ENCODE assay signal across 13 mouse cellular contexts in genomic region chr16:88211852-88212251, GRCm38 (mm10).
DNase-seq lines count a peak whose midpoint lies in the region; ATAC-seq and TF ChIP-seq lines count a peak whose summit lies in the region.
"Had no signal": no experiment of that assay in that cellular context is flagged by ENCODE, and none has a peak within 500 bp of the region (broad histone marks: within the 10 kb centered on the region; RNA-seq: fewer than 3 reads in every experiment).

No protein-coding gene starts in this region.

- peak; percentile 10 for DNase-seq in adrenal gland, postnatal 10 days
- no peak for DNase-seq in adrenal gland, postnatal 4 days (ENCODE audit: low spot score in 2 of 2)
- no peak for DNase-seq in kidney, postnatal 0 days (ENCODE audit: low spot score)
- DNase-seq in right cerebral cortex, postnatal 14 days: peak; percentile 19
- DNase-seq in right cerebral cortex, postnatal 36 days (ENCODE audit: low spot score in 2 of 2): no peak
- peak; percentile 70 for DNase-seq in thymus, postnatal 25 days
- DNase-seq: cerebellum, adult 2 months; heart, adult 18-20 months; heart, postnatal 14 days had no signal

- H3K36me3 ChIP-seq in kidney, postnatal 0 days (ENCODE audit: insufficient read depth, low read length): no peaks in the 10 kb centered on the region
- H3K36me3 ChIP-seq in kidney, embryonic 16.5 days (ENCODE audit: insufficient read depth, low read length): no peaks in the 10 kb centered on the region
- H3K36me3 ChIP-seq in midbrain, embryonic 16.5 days (ENCODE audit: control insufficient read depth, insufficient read depth, low read length): no peaks in the 10 kb centered on the region
- H3K36me3 ChIP-seq: limb, embryonic 13.5 days; midbrain, embryonic 13.5 days had no signal

- no peak for ATAC-seq in kidney, postnatal 0 days (replicated peaks; ENCODE audit: low FRiP score, low read depth)
- ATAC-seq in kidney, embryonic 16.5 days (ENCODE audit: low FRiP score, low TSS enrichment): no peak
- ATAC-seq in midbrain, embryonic 16.5 days: no peak
- ATAC-seq: midbrain, embryonic 13.5 days had no signal

- 62% methylated on average over 8 of the region's 8 CpGs for WGBS in kidney, postnatal 0 days
- WGBS in kidney, embryonic 16.5 days: 59% methylated on average over 8 of the region's 8 CpGs
- WGBS in midbrain, embryonic 16.5 days: 60% methylated on average over 8 of the region's 8 CpGs

- no peaks in the 10 kb centered on the region for H3K4me1 ChIP-seq in kidney, postnatal 0 days (replicated peaks; ENCODE audit: insufficient read depth, low read length)
- H3K4me1 ChIP-seq in kidney, embryonic 16.5 days (ENCODE audit: insufficient read depth, low read length): no peaks in the 10 kb centered on the region
- no peaks in the 10 kb centered on the region for H3K4me1 ChIP-seq in midbrain, embryonic 16.5 days (ENCODE audit: control insufficient read depth, insufficient read depth, low read length)
- H3K4me1 ChIP-seq: limb, embryonic 13.5 days; midbrain, embryonic 13.5 days had no signal

- H3K9me3 ChIP-seq in kidney, postnatal 0 days (replicated peaks; ENCODE audit: low read length): no peaks in the 10 kb centered on the region
- H3K9me3 ChIP-seq in kidney, embryonic 16.5 days (ENCODE audit: low read length): no peaks in the 10 kb centered on the region
- H3K9me3 ChIP-seq in midbrain, embryonic 16.5 days (replicated peaks; ENCODE audit: control insufficient read depth, low read length, poor library complexity, severe bottlenecking): no peaks in the 10 kb centered on the region
- H3K9me3 ChIP-seq: limb, embryonic 13.5 days; midbrain, embryonic 13.5 days had no signal

- no peak overlapping the region for H3K4me2 ChIP-seq in kidney, postnatal 0 days (ENCODE audit: low read length)
- H3K4me2 ChIP-seq in kidney, embryonic 16.5 days (replicated peaks; ENCODE audit: low read depth, low read length): no peak overlapping the region
- no peak overlapping the region for H3K4me2 ChIP-seq in midbrain, embryonic 16.5 days (ENCODE audit: low read length)
- H3K4me2 ChIP-seq: limb, embryonic 13.5 days; midbrain, embryonic 13.5 days had no signal

- H3K27ac ChIP-seq in kidney, postnatal 0 days: no peak overlapping the region
- no peak overlapping the region for H3K27ac ChIP-seq in kidney, embryonic 16.5 days (ENCODE audit: low read length)
- H3K27ac ChIP-seq in midbrain, embryonic 16.5 days (ENCODE audit: low read length): no peak overlapping the region
- H3K27ac ChIP-seq: limb, embryonic 13.5 days; midbrain, embryonic 13.5 days had no signal

- peak; percentile 38; the same call in 1 of the 2 replicates for TF ChIP-seq CTCF in kidney, postnatal 0 days (IDR thresholded peaks at IDR 0.05; ENCODE audit: low read depth)

- no peak overlapping the region for H3K4me3 ChIP-seq in kidney, postnatal 0 days (replicated peaks; ENCODE audit: low read depth, low read length)
- no peak overlapping the region for H3K4me3 ChIP-seq in kidney, embryonic 16.5 days (ENCODE audit: low read length)
- no peak overlapping the region for H3K4me3 ChIP-seq in midbrain, embryonic 16.5 days (ENCODE audit: low read depth, low read length)
- H3K4me3 ChIP-seq: limb, embryonic 13.5 days; midbrain, embryonic 13.5 days had no signal

- no peak overlapping the region for H3K9ac ChIP-seq in kidney, postnatal 0 days (ENCODE audit: low read depth, low read length)
- no peak overlapping the region for H3K9ac ChIP-seq in kidney, embryonic 16.5 days (replicated peaks; ENCODE audit: low read length)
- H3K9ac ChIP-seq in midbrain, embryonic 16.5 days (ENCODE audit: low read depth, low read length): no peak overlapping the region
- H3K9ac ChIP-seq: limb, embryonic 13.5 days; midbrain, embryonic 13.5 days had no signal

- H3K27me3 ChIP-seq in kidney, postnatal 0 days (ENCODE audit: insufficient read depth, low read length): no peaks in the 10 kb centered on the region
- H3K27me3 ChIP-seq in kidney, embryonic 16.5 days (ENCODE audit: insufficient read depth, low read length): no peaks in the 10 kb centered on the region
- H3K27me3 ChIP-seq in midbrain, embryonic 16.5 days (ENCODE audit: control insufficient read depth, insufficient read depth, low read depth, low read length): no peaks in the 10 kb centered on the region
- H3K27me3 ChIP-seq: limb, embryonic 13.5 days; midbrain, embryonic 13.5 days had no signal

Comparison
In these comparisons a context has a peak if more than half of its experiments do, and no peak if none do; other contexts are left out.
1. DNase-seq: peak in adrenal gland, postnatal 10 days (single experiment), right cerebral cortex, postnatal 14 days (single experiment) and thymus, postnatal 25 days (single experiment); none in adrenal gland, postnatal 4 days (0 of 2), kidney, postnatal 0 days (single experiment) and right cerebral cortex, postnatal 36 days (0 of 2).